25 mouse cellular contexts compared by ENCODE assay signal in the genomic region with DNA sequence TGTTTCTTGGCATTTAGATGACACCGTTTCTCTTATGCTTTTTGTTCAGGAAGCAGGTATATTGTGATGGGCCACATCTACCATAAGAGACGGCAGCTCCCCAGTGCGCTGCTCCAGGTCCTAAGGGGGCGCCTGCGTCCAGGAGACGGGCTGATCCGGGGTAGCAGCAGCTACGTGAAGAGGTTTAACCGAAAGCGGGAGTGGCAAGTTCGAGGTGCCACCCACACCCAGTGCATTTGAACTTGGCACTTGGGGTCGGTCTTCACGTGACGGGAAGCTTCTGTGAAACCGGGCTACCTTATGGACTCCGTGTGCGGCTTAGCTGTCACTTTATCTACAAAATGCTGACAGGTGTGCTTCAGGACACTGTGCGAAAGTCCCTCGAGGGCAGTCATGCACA. TPM values are rescaled to one million over a fixed set of nuclear protein-coding genes. Genes with fewer than 3 reads are reported as not detected.
A peak's percentile ranks its signal among the peaks of the same experiment; 100 is the strongest.
DNase-seq lines count a peak whose midpoint lies in the region; ATAC-seq lines count a peak whose summit lies in the region.
"Had no signal": no experiment of that assay in that cellular context is flagged by ENCODE, and none has a peak within 500 bp of the region (broad histone marks: within the 10 kb centered on the region; RNA-seq: fewer than 3 reads in every experiment).

No protein-coding gene starts in this region.

- H3K4me3 ChIP-seq in heart, embryonic 13.5 days: no peak overlapping the region
- no peak overlapping the region for H3K4me3 ChIP-seq in heart, embryonic 11.5 days (ENCODE audit: low read depth, low read length)
- H3K4me3 ChIP-seq: embryonic facial prominence, embryonic 10.5 days; left cerebral cortex, adult 2 months; lung, embryonic 15.5 days; neural tube, embryonic 15.5 days had no signal

- WGBS in heart, embryonic 13.5 days: 46% methylated on average over 19 of the region's 19 CpGs
- 45% methylated on average over 19 of the region's 19 CpGs for WGBS in heart, embryonic 11.5 days (ENCODE audit: insufficient replicate concordance)

- H3K4me1 ChIP-seq in heart, embryonic 13.5 days: peaks cover 44% of the 10 kb centered on the region
- 0 out of 2 replicates have a peak, but pooled peaks cover 4% of the 10 kb centered on the region for H3K4me1 ChIP-seq in heart, embryonic 11.5 days (ENCODE audit: control insufficient read depth, insufficient read depth, low read length)

- 0 out of 2 replicates have a peak overlapping the region, but pooled peaks have one; percentile 15 for H3K4me2 ChIP-seq in heart, embryonic 13.5 days
- H3K4me2 ChIP-seq in heart, embryonic 11.5 days: no peak overlapping the region
- H3K4me2 ChIP-seq: hindbrain, embryonic 12.5 days; midbrain, embryonic 11.5 days had no signal

- H3K9me3 ChIP-seq in heart, embryonic 13.5 days: no peaks in the 10 kb centered on the region
- H3K9me3 ChIP-seq in heart, embryonic 11.5 days (replicated peaks; ENCODE audit: control insufficient read depth, low read length): no peaks in the 10 kb centered on the region
- H3K9me3 ChIP-seq: embryonic facial prominence, embryonic 10.5 days; forebrain, embryonic 10.5 days; hindbrain, embryonic 12.5 days; lung, embryonic 15.5 days; neural tube, embryonic 15.5 days had no signal

- H3K27me3 ChIP-seq in heart, embryonic 13.5 days (replicated peaks): peaks cover 10% of the 10 kb centered on the region
- H3K27me3 ChIP-seq in heart, embryonic 11.5 days (ENCODE audit: control insufficient read depth, insufficient read depth, low read length): peaks cover 1% of the 10 kb centered on the region; the same call in 1 of the 2 replicates
- H3K27me3 ChIP-seq: hindbrain, embryonic 12.5 days; lung, embryonic 15.5 days; neural tube, embryonic 15.5 days had no signal

- ATAC-seq in heart, embryonic 13.5 days (ENCODE audit: extremely low read depth, insufficient number of reproducible peaks, low FRiP score, low TSS enrichment): no peak
- ATAC-seq in heart, embryonic 11.5 days (replicated peaks; ENCODE audit: insufficient number of reproducible peaks, low FRiP score, low TSS enrichment): no peak
- ATAC-seq: forebrain, embryonic 16.5 days; inflammation-experienced regulatory T-cells, adult 6 months had no signal

- DNase-seq in B cell, adult 2 months: peak; percentile 43 to 52
- DNase-seq in naive thymus-derived CD4-positive, alpha-beta T cell, adult 2 months (ENCODE audit: low read depth): peak; percentile 41
- DNase-seq in thymus, postnatal 14 days: peak; percentile 63
- no peak for DNase-seq in right cerebral cortex, postnatal 36 days (ENCODE audit: low spot score in 2 of 2)
- DNase-seq in ovary, adult 18-20 months (ENCODE audit: low spot score): no peak
- no peak for DNase-seq in right cerebral cortex, postnatal 25 days
- DNase-seq: adrenal gland, adult 2 months; cerebellum, adult 11 months; gastrocnemius, postnatal 10 days; kidney, adult 9 months; kidney, postnatal 4 days; spleen, adult 18-20 months had no signal

- peaks cover 11% of the 10 kb centered on the region for H3K36me3 ChIP-seq in heart, embryonic 13.5 days
- no peaks in the 10 kb centered on the region for H3K36me3 ChIP-seq in heart, embryonic 11.5 days (ENCODE audit: control insufficient read depth, insufficient read depth, low read length)
- H3K36me3 ChIP-seq: embryonic facial prominence, embryonic 10.5 days; hindbrain, embryonic 12.5 days; lung, embryonic 15.5 days; neural tube, embryonic 15.5 days had no signal

- no peak overlapping the region for H3K27ac ChIP-seq in heart, embryonic 13.5 days (replicated peaks)
- no peak overlapping the region for H3K27ac ChIP-seq in heart, embryonic 11.5 days (ENCODE audit: low read depth, low read length)
- H3K27ac ChIP-seq: embryonic facial prominence, embryonic 10.5 days; forebrain, embryonic 10.5 days; hindbrain, embryonic 12.5 days; left cerebral cortex, adult 2 months; liver, embryonic 14.5 days; lung, embryonic 15.5 days; macrophage; neural tube, embryonic 15.5 days had no signal

- H3K9ac ChIP-seq in heart, embryonic 13.5 days: no peak overlapping the region
- no peak overlapping the region for H3K9ac ChIP-seq in heart, embryonic 11.5 days (ENCODE audit: low read depth, low read length)
- H3K9ac ChIP-seq: hindbrain, embryonic 12.5 days; liver, embryonic 14.5 days; lung, embryonic 15.5 days had no signal

RNA-seq across cellular contexts. Expression of a gene that starts 4.1 kb away (rescaled TPM):
- 1.9 and 2.0 TPM in 2 replicates for polyA plus RNA-seq in heart, embryonic 13.5 days (2015; fragmentation: Nextera tagmentation; extraction: Ambion mirVana)
- 1.7 and 2.8 TPM in 2 replicates for polyA plus RNA-seq in heart, embryonic 11.5 days (2014; fragmentation: Nextera tagmentation; extraction: Ambion mirVana)

RNA-seq across cellular contexts. Expression of a gene that starts 30.2 kb away (rescaled TPM):
- polyA plus RNA-seq in heart, embryonic 13.5 days (2015; fragmentation: Nextera tagmentation; extraction: Ambion mirVana): 281 and 299 TPM in 2 replicates
- 342 and 382 TPM in 2 replicates for polyA plus RNA-seq in heart, embryonic 11.5 days (2014; fragmentation: Nextera tagmentation; extraction: Ambion mirVana)

Comparison
In these comparisons a context has a peak if more than half of its experiments do, and no peak if none do; other contexts are left out.
1. DNase-seq: peak in B cell, adult 2 months (2 of 2), naive thymus-derived CD4-positive, alpha-beta T cell, adult 2 months (single experiment) and thymus, postnatal 14 days (single experiment); none in right cerebral cortex, postnatal 36 days (0 of 2), ovary, adult 18-20 months (single experiment) and right cerebral cortex, postnatal 25 days (single experiment).